Mouse (Mus musculus): Measurements from ENCODE around the gene Il9r. TPM values are rescaled to one million over a fixed set of nuclear protein-coding genes. Genes with fewer than 3 reads are reported as not detected.
A peak's percentile ranks its signal among the peaks of the same experiment; 100 is the strongest.

Il9r gene
- total and polyA plus RNA-seq, 2 experiments: 0.07 TPM; not detected in 1

- no peaks in the 10 kb centered on the region for H3K79me2 ChIP-seq (ENCODE audit: control insufficient read depth, insufficient read depth, low read length)
- H3K4me3 ChIP-seq (ENCODE audit: insufficient read depth, low read depth, low read length): no peak overlapping the region
- no peak overlapping the region for H3K9ac ChIP-seq (ENCODE audit: low read depth, low read length)
- TF ChIP-seq CTCF (IDR thresholded peaks at IDR 0.05; ENCODE audit: low read depth, low read length): no peak
- no peak for TF ChIP-seq POLR2A (IDR thresholded peaks at IDR 0.05; ENCODE audit: extremely low read depth, insufficient read depth, low read length)
- no peak for DNase-seq (ENCODE audit: extremely low read depth, low read depth, low spot score)
- peaks cover 3% of the 10 kb centered on the region; the same call in 1 of the 2 replicates for H3K36me3 ChIP-seq (ENCODE audit: control insufficient read depth, insufficient read depth, low read length)
- no peak overlapping the region for H3K27ac ChIP-seq (replicated peaks; ENCODE audit: insufficient read depth, low read depth, low read length)
- 0 out of 2 replicates have a peak, but pooled peaks cover 2% of the 10 kb centered on the region for H3K4me1 ChIP-seq (ENCODE audit: control insufficient read depth, insufficient read depth, low read length)
- WGBS: 94% methylated on average over 2 of the region's 2 CpGs
- H3K27me3 ChIP-seq (ENCODE audit: control insufficient read depth, insufficient read depth, low read length): no peaks in the 10 kb centered on the region
Observed at GRCm38 (mm10) chr11:32231125-32231524, 31.0 kb upstream of the Il9r start.

GRCm38 (mm10) chr11:32230220-32230619, 30.1 kb upstream of the Il9r start:
- H3K4me1 ChIP-seq (ENCODE audit: control insufficient read depth, insufficient read depth, low read length): peaks cover 9% of the 10 kb centered on the region
- DNase-seq (ENCODE audit: extremely low read depth, low read depth, low spot score): no peak
- H3K4me3 ChIP-seq (ENCODE audit: insufficient read depth, low read depth, low read length): no peak overlapping the region
- no peak overlapping the region for H3K9ac ChIP-seq (ENCODE audit: low read depth, low read length)
- H3K79me2 ChIP-seq (ENCODE audit: control insufficient read depth, insufficient read depth, low read length): no peaks in the 10 kb centered on the region
- H3K36me3 ChIP-seq (ENCODE audit: control insufficient read depth, insufficient read depth, low read length): peaks cover 3% of the 10 kb centered on the region; the same call in 1 of the 2 replicates
- H3K27me3 ChIP-seq (ENCODE audit: control insufficient read depth, insufficient read depth, low read length): no peaks in the 10 kb centered on the region
- TF ChIP-seq CTCF (IDR thresholded peaks at IDR 0.05; ENCODE audit: low read depth, low read length): no peak
- no peak for TF ChIP-seq POLR2A (IDR thresholded peaks at IDR 0.05; ENCODE audit: extremely low read depth, insufficient read depth, low read length)
- 87% methylated on average over 4 of the region's 4 CpGs for WGBS
- H3K27ac ChIP-seq (replicated peaks; ENCODE audit: insufficient read depth, low read depth, low read length): no peak overlapping the region

- H3K27ac ChIP-seq (replicated peaks; ENCODE audit: insufficient read depth, low read depth, low read length): no peak overlapping the region
Observed at GRCm38 (mm10) chr11:32228292-32228845, 28.3 kb upstream of the Il9r start.

GRCm38 (mm10) chr11:32227555-32227954, 27.5 kb upstream of the Il9r start:
- DNase-seq (ENCODE audit: extremely low read depth, low read depth, low spot score): no peak
- Histone ChIP-seq H3K27ac (replicated peaks; ENCODE audit: insufficient read depth, low read depth, low read length) (no peak overlapping the region), H3K27me3 (ENCODE audit: control insufficient read depth, insufficient read depth, low read length) (no peaks in the 10 kb centered on the region), H3K9ac (ENCODE audit: low read depth, low read length) (no peak overlapping the region), H3K79me2 (ENCODE audit: control insufficient read depth, insufficient read depth, low read length) (no peaks in the 10 kb centered on the region), H3K36me3 (ENCODE audit: control insufficient read depth, insufficient read depth, low read length) (peaks cover 3% of the 10 kb centered on the region; the same call in 1 of the 2 replicates), H3K4me3 (ENCODE audit: insufficient read depth, low read depth, low read length) (no peak overlapping the region), H3K4me1 (ENCODE audit: control insufficient read depth, insufficient read depth, low read length) (peaks cover 14% of the 10 kb centered on the region)
- TF ChIP-seq POLR2A (IDR thresholded peaks at IDR 0.05; ENCODE audit: extremely low read depth, insufficient read depth, low read length): no peak
- TF ChIP-seq CTCF (IDR thresholded peaks at IDR 0.05; ENCODE audit: low read depth, low read length): no peak
- 95% methylated on average over 9 of the region's 9 CpGs for WGBS

More at GRCm38 (mm10) chr11:32228292-32228845, 28.3 kb upstream of the Il9r start:
- H3K36me3 ChIP-seq (ENCODE audit: control insufficient read depth, insufficient read depth, low read length): peaks cover 3% of the 10 kb centered on the region; the same call in 1 of the 2 replicates
- no peak overlapping the region for H3K9ac ChIP-seq (ENCODE audit: low read depth, low read length)
- no peaks in the 10 kb centered on the region for H3K27me3 ChIP-seq (ENCODE audit: control insufficient read depth, insufficient read depth, low read length)
- H3K4me1 ChIP-seq (ENCODE audit: control insufficient read depth, insufficient read depth, low read length): peaks cover 14% of the 10 kb centered on the region
- no peaks in the 10 kb centered on the region for H3K79me2 ChIP-seq (ENCODE audit: control insufficient read depth, insufficient read depth, low read length)
- DNase-seq (ENCODE audit: extremely low read depth, low read depth, low spot score): no peak
- no peak for TF ChIP-seq CTCF (IDR thresholded peaks at IDR 0.05; ENCODE audit: low read depth, low read length)
- no peak for TF ChIP-seq POLR2A (IDR thresholded peaks at IDR 0.05; ENCODE audit: extremely low read depth, insufficient read depth, low read length)
- no peak overlapping the region for H3K4me3 ChIP-seq (ENCODE audit: insufficient read depth, low read depth, low read length)
- WGBS: 85% methylated on average over 3 of the region's 3 CpGs

- 49% methylated on average over 1 of the region's 1 CpGs for WGBS
- H3K4me1 ChIP-seq (ENCODE audit: control insufficient read depth, insufficient read depth, low read length): peaks cover 18% of the 10 kb centered on the region
- H3K4me3 ChIP-seq (ENCODE audit: insufficient read depth, low read depth, low read length): peak overlapping the region; percentile 96
- TF ChIP-seq POLR2A (IDR thresholded peaks at IDR 0.05; ENCODE audit: extremely low read depth, insufficient read depth, low read length): no peak
- TF ChIP-seq CTCF (IDR thresholded peaks at IDR 0.05; ENCODE audit: low read depth, low read length): no peak
- H3K36me3 ChIP-seq (ENCODE audit: control insufficient read depth, insufficient read depth, low read length): peaks cover 2% of the 10 kb centered on the region; the same call in 1 of the 2 replicates
- H3K27ac ChIP-seq (replicated peaks; ENCODE audit: insufficient read depth, low read depth, low read length): no peak overlapping the region
- peak overlapping the region; percentile 98 for H3K9ac ChIP-seq (ENCODE audit: low read depth, low read length)
- no peak for DNase-seq (ENCODE audit: extremely low read depth, low read depth, low spot score)
- H3K79me2 ChIP-seq (ENCODE audit: control insufficient read depth, insufficient read depth, low read length): no peaks in the 10 kb centered on the region
- H3K27me3 ChIP-seq (ENCODE audit: control insufficient read depth, insufficient read depth, low read length): no peaks in the 10 kb centered on the region
Observed at GRCm38 (mm10) chr11:32227041-32227440, 27.0 kb upstream of the Il9r start.
